Mouse (Mus musculus) adrenal gland, adult 18-20 months (tissue): ENCODE data around the gene Shank2. TPM values are rescaled to one million over a fixed set of nuclear protein-coding genes. Genes with fewer than 3 reads are reported as not detected.

Experiments used
- DNase-seq, 2 experiments: peaks; one replicate each; pipeline ENCODE4 v3.0.0; 2021 to 2022; ENCODE audit warnings: low spot score in 2 of 2
- total RNA-seq, 2 experiments: library from RNA; stranded (reverse); gene quantifications; 1 replicate in 1 of 2; 2 replicates in 1 of 2; pipeline ENCODE4 v1.2.3; 2021

Shank2 gene
- total RNA-seq, 2 experiments from 2014 or later = 8.1 to 18.5 TPM

DNA sequence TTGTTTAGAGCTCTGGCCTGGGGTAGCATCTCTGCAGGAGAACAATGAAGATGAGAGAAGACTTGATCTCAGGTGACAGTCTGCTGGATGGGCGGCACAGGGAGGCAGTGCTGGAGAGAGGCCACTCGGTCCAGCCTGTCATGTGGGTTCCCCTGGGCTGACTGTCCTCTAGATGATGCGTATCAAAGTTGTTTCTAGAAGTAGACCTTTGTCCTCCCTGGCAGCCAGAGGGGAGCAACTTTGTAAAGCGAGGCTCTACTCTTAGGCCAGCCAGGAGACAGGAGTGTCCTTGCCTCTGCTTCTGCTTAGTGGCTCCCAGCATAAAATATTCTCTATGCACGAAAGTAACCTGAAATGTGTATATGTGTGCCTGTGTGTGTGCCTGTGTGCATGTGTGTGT lies 27.5 kb downstream of the Shank2 start:
- no peak for DNase-seq

GRCm38 (mm10) chr7:144030796-144031195 lies 29.1 kb downstream of the Shank2 start:
- DNase-seq = no peak

- no peak for DNase-seq
These were observed 29.9 kb downstream of the Shank2 start for GRCm38 (mm10) chr7:144031611-144032010.

GRCm38 (mm10) chr7:144037541-144037940 lies 35.8 kb downstream of the Shank2 start:
- no peak for DNase-seq

GRCm38 (mm10) chr7:144037966-144038669 lies 36.4 kb downstream of the Shank2 start:
- peak; percentile 63 to 65 for DNase-seq

GRCm38 (mm10) chr7:144038741-144039140 lies 37.0 kb downstream of the Shank2 start:
- no peak for DNase-seq

GRCm38 (mm10) chr7:144040328-144040727 lies 38.6 kb downstream of the Shank2 start:
- DNase-seq = no peak

- DNase-seq = peak in 1 of 2 experiments; percentile 50
These were observed 50.3 kb downstream of the Shank2 start for GRCm38 (mm10) chr7:144052076-144052475.

DNA sequence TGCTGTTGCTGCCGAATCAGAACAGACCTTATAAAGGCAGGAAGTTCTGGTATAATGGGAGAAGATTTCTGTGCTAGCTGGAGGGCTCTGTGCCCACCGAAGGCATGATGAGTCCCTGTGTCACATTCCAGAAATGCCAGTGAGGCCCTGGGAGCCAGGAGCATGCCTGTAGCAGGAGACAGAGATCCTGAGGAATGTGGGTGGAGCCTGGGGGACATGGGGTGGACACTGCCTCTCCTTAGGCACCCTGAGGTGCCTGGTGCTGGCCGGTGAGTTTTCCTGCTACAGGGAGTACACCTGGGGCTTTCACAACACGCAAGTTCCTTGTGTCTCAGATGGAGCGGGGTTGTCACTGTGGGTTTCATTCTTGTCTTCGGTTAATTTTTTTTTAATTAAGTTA lies 53.5 kb downstream of the Shank2 start:
- no peak for DNase-seq

DNA sequence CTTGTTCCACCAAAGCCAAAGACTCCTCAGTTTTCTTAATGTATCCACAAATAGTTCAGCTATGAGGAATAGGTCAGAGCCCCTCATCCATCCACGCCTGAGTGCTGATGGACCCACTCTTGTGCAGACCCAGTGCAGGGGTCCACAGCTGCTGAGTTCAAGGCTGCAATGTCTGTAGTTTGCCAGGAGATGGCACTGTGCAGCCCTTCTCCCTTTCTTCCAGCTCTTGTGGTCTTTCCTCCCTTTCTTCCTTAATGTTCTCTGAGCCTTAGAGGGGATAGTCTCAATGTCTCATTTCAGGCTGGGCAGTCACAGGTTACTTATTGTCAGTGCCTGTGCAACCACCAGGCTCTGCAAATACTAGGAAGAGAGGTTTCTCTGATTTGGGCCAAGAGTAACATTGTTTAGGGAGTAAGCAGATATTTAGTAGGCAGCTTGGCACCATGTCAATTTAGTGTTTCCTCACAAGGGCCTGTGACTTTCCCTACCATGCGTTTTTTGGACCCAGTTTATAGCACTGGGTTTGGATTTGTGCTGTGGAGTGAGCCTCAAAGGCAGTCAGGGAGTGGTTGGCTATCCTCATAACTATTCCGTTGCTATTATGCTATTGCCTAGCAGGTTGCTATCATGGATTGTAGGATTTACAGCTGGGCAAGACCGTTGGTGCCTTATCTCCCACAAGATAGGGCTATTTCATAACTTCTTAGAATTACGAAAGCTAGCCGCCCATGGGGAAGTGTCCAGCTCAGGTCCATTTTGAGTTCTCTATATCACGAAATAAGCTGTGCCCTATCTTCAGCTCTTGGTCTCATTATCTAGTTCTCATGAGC lies 54.2 kb downstream of the Shank2 start:
- peak in 1 of 2 experiments; percentile 25 for DNase-seq

DNA sequence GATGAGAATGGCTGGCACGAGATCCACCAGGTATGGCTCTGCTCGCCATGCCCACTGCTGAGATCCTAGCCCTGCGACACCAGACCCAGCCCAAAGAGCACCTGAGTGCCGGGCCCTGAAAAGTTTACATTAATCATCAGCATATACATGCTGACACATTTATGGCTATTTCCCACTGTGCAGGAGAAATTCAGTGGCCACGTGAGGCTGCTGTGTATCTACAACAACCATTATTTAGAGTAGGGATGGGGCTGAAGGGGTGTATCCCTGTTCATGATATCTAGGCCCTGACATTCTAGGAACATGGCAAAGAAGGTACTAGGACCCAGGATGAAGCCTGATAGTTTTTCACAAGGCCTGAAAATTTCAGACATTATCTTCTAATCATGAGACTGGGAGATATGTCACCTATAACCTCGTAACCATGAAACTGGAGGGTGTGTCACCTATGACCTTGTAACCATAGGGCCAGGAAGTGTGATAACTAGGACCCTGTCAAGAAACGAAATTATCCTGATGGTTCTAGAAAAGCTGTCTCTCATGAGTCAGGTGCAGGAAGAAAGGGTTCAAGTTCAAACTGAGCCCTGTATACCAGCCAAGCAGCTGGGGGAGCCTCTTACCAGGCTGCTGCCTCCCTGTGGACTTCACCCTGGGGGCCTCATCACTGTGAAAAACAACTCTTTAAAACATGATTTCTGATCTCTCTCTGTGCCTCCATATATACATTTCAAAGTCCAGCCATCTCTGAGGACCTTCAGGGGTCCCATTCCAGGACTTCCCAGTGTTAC lies 68.6 kb downstream of the Shank2 start:
- DNase-seq = no peak

DNA sequence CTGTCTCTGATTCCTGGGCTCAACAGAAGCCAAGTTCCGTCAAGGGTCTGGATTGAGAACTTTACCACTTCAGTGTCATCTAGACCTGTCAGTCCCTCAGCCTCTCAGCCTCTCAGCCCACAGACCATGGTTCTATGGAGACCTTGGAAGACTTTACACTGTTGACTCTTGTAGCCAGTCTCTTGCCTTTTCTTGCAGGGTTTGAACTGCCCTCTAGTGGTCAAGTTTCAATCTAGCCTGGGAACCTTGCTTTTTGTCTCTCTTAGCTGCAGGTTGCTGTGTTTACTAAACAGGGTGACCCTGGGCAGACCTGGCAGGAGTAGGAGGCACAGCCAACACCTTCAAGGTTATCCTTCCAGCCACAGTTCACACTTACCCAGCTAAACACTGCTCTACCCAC lies 70.5 kb downstream of the Shank2 start:
- DNase-seq = no peak

DNA sequence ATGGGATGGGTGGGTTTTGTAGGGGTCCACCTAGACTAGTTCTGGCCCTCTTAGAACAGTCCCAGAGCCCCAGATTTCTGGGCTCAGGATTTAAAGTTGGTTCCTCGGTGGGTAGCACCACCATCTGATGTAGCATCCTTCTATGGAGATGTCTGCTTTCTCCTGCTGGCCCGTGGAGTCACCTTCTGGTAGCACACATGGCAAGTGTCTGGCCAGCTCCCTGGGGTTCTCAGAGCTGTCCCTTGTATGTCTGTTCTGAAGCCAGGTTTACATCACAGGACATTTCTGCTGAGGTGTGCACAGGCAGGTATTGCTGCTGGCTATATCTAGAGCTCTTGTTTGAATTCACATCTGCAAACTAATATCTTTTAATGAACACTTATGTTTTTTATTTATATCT lies 71.1 kb downstream of the Shank2 start:
- DNase-seq = no peak

DNA sequence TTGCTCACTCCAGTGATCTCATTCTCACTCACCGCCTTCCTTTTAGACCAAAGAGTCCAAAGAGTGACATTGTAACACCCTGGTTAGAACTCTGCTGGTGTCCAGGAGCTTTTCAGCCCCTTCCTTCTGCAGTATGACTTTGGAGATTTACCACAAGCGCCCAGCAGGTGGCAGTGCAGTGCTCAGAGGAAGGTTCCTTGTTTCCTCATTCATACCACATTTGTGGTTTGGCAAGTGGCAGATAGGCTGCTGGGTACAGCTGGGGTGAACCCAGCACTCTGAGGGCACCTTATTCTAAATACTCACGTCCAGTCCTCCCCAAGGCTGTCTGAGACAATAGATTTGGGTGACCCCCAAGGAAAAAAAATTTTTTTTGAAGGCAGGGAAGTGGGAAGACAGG lies 73.0 kb downstream of the Shank2 start:
- DNase-seq = peak; percentile 62 to 73

DNA sequence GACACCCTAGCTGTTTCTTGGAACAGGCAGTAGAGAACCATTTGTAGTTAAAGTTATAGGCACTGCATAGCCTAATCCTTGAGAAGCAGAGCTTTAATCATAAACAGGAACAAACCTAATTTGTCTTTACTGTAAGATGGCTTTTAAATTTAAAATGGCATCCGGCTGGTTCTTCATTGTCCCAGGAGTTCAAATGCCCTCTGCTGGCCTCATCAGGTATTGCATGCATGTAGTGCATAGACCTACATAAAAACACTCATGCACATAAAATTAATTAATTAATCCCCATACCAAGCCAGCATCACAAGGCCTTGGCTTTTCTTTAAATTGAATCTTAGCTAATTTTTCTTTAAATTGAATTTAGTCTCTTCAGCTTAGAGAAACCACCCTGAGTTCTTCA lies 76.9 kb downstream of the Shank2 start:
- no peak for DNase-seq

DNA sequence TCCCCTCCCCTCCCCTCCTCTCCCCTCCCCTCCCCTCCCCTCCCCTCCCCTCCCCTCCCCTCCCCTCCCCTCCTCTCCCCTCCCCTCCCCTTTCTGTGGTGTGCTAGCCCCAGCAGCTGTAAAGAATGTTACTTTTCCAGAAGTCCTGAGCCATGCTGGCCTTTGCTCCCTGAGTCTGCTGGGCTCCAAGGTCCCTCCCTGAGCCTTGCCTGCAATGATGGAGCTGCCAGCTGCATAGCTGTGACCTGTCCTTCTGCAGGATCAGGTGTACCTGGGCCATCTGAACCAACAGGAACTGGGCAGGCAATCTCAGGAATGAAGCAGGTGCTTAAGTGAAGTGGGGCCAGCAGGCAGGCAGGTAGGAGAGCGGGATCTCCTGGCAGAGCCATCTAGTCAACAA lies 78.1 kb downstream of the Shank2 start:
- DNase-seq = no peak

DNA sequence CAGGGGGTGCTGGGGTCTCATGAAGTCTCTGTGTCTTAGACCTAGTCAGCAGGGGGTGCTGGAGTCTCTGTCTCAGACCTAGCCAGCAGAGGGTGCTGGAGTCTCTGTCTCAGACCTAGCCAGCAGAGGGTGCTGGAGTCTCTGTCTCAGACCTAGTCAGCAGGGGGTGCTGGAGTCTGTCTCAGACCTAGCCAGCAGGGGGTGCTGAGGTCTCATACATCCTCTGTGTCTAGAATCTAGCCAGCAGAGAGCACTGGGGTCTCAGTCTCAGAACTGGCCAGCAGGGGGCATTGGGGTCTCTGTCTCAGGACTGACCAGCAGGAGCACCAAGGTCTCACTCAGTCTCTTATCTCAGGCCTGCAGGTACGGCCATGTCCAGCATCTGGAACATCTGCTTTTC lies 79.7 kb downstream of the Shank2 start:
- no peak for DNase-seq

DNA sequence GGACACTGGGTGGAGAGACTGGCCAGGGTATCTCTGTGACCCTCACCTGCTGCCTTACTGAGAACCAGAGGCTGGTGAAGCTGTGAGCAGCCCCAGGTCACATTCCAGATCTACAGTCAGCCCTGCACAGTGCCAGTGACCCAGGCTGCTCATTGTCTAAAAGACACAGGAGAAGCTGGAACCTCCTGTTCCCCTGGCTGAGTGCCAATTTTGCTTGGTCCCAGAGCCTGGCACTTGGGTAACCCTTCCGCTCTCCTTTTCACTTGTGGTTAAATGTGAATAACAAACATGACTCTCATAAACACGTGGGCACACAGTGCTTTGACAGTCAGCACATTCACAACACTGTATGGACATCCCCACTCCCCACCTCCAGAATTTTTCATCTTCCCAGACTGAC lies 80.2 kb downstream of the Shank2 start:
- no peak for DNase-seq

GRCm38 (mm10) chr7:144087277-144087676 lies 85.5 kb downstream of the Shank2 start:
- no peak for DNase-seq

GRCm38 (mm10) chr7:144094132-144094531 lies 92.4 kb downstream of the Shank2 start:
- DNase-seq = no peak

GRCm38 (mm10) chr7:144097314-144097713 lies 95.6 kb downstream of the Shank2 start:
- peak in 1 of 2 experiments; percentile 17 for DNase-seq
